Mouse (Mus musculus): ENCODE results near the gene Prdm1.

- TF ChIP-seq CTCF (IDR thresholded peaks at IDR 0.05; ENCODE audit: insufficient read depth, low read depth, low read length) (no peak), POLR2A (IDR thresholded peaks at IDR 0.05; ENCODE audit: insufficient read depth, low read depth, low read length) (no peak)
Measured at GRCm38 (mm10) chr10:44529218-44530066, 1.1 kb upstream of the Prdm1 start.

Data from olfactory bulb, adult 2 months (tissue).